Mouse (Mus musculus): ENCODE measurements around the gene Sec61b. TPM values are rescaled to one million over a fixed set of nuclear protein-coding genes. Genes with fewer than 3 reads are reported as not detected.
A peak's percentile ranks its signal among the peaks of the same experiment; 100 is the strongest.

The Sec61b gene
- total RNA-seq (2012; rRNA removed) (548 and 590 TPM in 2 replicates), total RNA-seq (2014; rRNA removed) (495 and 583 TPM in 2 replicates), polyA plus RNA-seq (2012; ENCODE audit: insufficient read length, low read depth) (271 and 286 TPM in 2 replicates)

GRCm38 (mm10) chr4:47473968-47474729 lies at the start of gene Sec61b, which contains the start of gene Alg2:
Gene Sec61b (plus strand): TSS chr4:47474658.
Gene Alg2 (minus strand): TSS chr4:47474333.
- Histone ChIP-seq H3K9me3 (replicated peaks; ENCODE audit: low read length) (no peaks in the 10 kb centered on the region), H3K27ac (ENCODE audit: insufficient read depth, low read depth) (peak within 1 kb of the TSS; percentile 83), H3K4me2 (ENCODE audit: insufficient read depth, low read depth, poor library complexity, severe bottlenecking) (peak within 1 kb of the TSS; percentile 95), H3K79me2 (replicated peaks; ENCODE audit: control insufficient read depth, extremely low read depth, insufficient read depth, poor library complexity, severe bottlenecking) (peaks cover 47% of the 10 kb centered on the region), H3K36me3 (replicated peaks in 1 of 2; ENCODE audit: control insufficient read depth in 1 of 2, insufficient read depth in 1 of 2, low read length in 1 of 2) (peaks cover 55 to 67% of the 10 kb centered on the region in 2 experiments), H3K4me3 (replicated peaks in 1 of 3; ENCODE audit: low read depth in 2 of 3, low read length in 2 of 3, poor library complexity in 1 of 3) (peak within 1 kb of the TSS; percentile 95 to 99 (median 97)), H3K9ac (ENCODE audit: insufficient read depth, low read depth) (peak within 1 kb of the TSS; percentile 86), H3K27me3 (replicated peaks) (no peaks in the 10 kb centered on the region), H3K4me1 (ENCODE audit: control insufficient read depth in 1 of 2, insufficient read depth in 2 of 2) (peaks cover 6 to 42% of the 10 kb centered on the region in 2 experiments)
- dilution Hi-C loops (cut with MboI; ENCODE audit: extremely low pct_ligation_motif_present, extremely low pct_unique_long_range_greater_than_20kb, low sequenced_read_pairs) (no loop called here), in situ Hi-C loops (cut with MboI; ENCODE audit: low pct_ligation_motif_present, low pct_unique_long_range_greater_than_20kb, low sequenced_read_pairs) (no loop called here)
- peak; percentile 98 for DNase-seq (ENCODE audit: extremely low read depth)
- TF ChIP-seq POLR2A (IDR thresholded peaks at IDR 0.05; ENCODE audit: low read depth, low read length) = peak; percentile 83
- peak; percentile 66; the same call in 1 of the 2 replicates for TF ChIP-seq KAT2A (IDR thresholded peaks at IDR 0.05; ENCODE audit: insufficient replicate concordance, low read length)
- peak; percentile 71 for TF ChIP-seq TCF12 (IDR thresholded peaks at IDR 0.05; ENCODE audit: low read depth, low read length)
- TF ChIP-seq IRF4 (IDR thresholded peaks at IDR 0.05; ENCODE audit: low read depth, low read length) = no peak
- peak; percentile 93 for TF ChIP-seq ZMIZ1 (IDR thresholded peaks at IDR 0.05; ENCODE audit: low read depth, low read length)
- peak; percentile 51; the same call in 1 of the 2 replicates for TF ChIP-seq MYC (IDR thresholded peaks at IDR 0.05; ENCODE audit: low read depth, low read length)
- TF ChIP-seq E2F4 (IDR thresholded peaks at IDR 0.05; ENCODE audit: insufficient replicate concordance, low read depth, low read length) = no peak
- TF ChIP-seq MEF2A (IDR thresholded peaks at IDR 0.05; ENCODE audit: borderline replicate concordance, low read depth, low read length) = 0 out of 2 replicates have a peak, but pooled peaks have one; percentile 34
- no peak for TF ChIP-seq ZKSCAN1 (IDR thresholded peaks at IDR 0.05; ENCODE audit: borderline replicate concordance, low read depth, low read length)
- no peak; a peak in 1 of 4 replicates for TF ChIP-seq CTCF (conservative IDR thresholded peaks at IDR 0.05 in 1 of 2, IDR thresholded peaks at IDR 0.05 in 1 of 2; ENCODE audit: low read depth in 2 of 2, low read length in 2 of 2)
- peak; percentile 84; the same call in 1 of the 2 replicates for TF ChIP-seq MXI1 (IDR thresholded peaks at IDR 0.05; ENCODE audit: low read depth, low read length)
- TF ChIP-seq ETS1 (conservative IDR thresholded peaks at IDR 0.05; ENCODE audit: low read depth, low read length) = no peak
- no peak for TF ChIP-seq BHLHE40 (IDR thresholded peaks at IDR 0.05; ENCODE audit: low read depth, low read length)
- TF ChIP-seq UBTF (IDR thresholded peaks at IDR 0.05; ENCODE audit: low read depth, low read length) = no peak; the same call in 1 of the 2 replicates
- TF ChIP-seq ELF1 (IDR thresholded peaks at IDR 0.05; ENCODE audit: low read depth, low read length) = peak; percentile 76
- TF ChIP-seq MAFK (IDR thresholded peaks at IDR 0.05; ENCODE audit: insufficient replicate concordance, low read length) = peak; percentile 91
- TF ChIP-seq RAD21 (IDR thresholded peaks at IDR 0.05; ENCODE audit: low read depth, low read length) = no peak
- peak; percentile 100 for TF ChIP-seq MAX (IDR thresholded peaks at IDR 0.05; ENCODE audit: low read length)
- peak; percentile 95; the same call in 1 of the 2 replicates for TF ChIP-seq POLR2AphosphoS2 (IDR thresholded peaks at IDR 0.05; ENCODE audit: low read depth, low read length)
- TF ChIP-seq JUND (conservative IDR thresholded peaks at IDR 0.05; ENCODE audit: low read depth, low read length) = no peak
- TF ChIP-seq SIN3A (IDR thresholded peaks at IDR 0.05; ENCODE audit: low read length) = peak; percentile 93
- TF ChIP-seq ZNF384 (IDR thresholded peaks at IDR 0.05; ENCODE audit: low read depth, low read length) = no peak
- no peak for TF ChIP-seq CHD1 (IDR thresholded peaks at IDR 0.05; ENCODE audit: low read depth, low read length)
- no peak for TF ChIP-seq RCOR1 (conservative IDR thresholded peaks at IDR 0.05; ENCODE audit: low read depth, low read length)
- TF ChIP-seq EP300 (IDR thresholded peaks at IDR 0.05; ENCODE audit: low read length) = no peak
- TF ChIP-seq PAX5 (IDR thresholded peaks at IDR 0.05; ENCODE audit: low read length) = no peak
- TF ChIP-seq CHD2 (IDR thresholded peaks at IDR 0.05; ENCODE audit: low read length) = no peak
- no peak for TF ChIP-seq ZC3H11A (IDR thresholded peaks at IDR 0.05; ENCODE audit: low read depth, low read length)
- no peak for TF ChIP-seq USF2 (conservative IDR thresholded peaks at IDR 0.05; ENCODE audit: low read depth, low read length)
- TF ChIP-seq TBP (conservative IDR thresholded peaks at IDR 0.05; ENCODE audit: low read depth, low read length) = peak; percentile 86
- no peak for TF ChIP-seq JUN (IDR thresholded peaks at IDR 0.05; ENCODE audit: insufficient read depth, low read depth, low read length)
- peak; percentile 83 for TF ChIP-seq HCFC1 (IDR thresholded peaks at IDR 0.05; ENCODE audit: low read depth, low read length)
- peak; percentile 88 for TF ChIP-seq NRF1 (IDR thresholded peaks at IDR 0.05; ENCODE audit: low read depth, low read length)
- TF ChIP-seq USF1 (IDR thresholded peaks at IDR 0.05; ENCODE audit: low read depth, low read length) = no peak
- TF ChIP-seq GABPA (IDR thresholded peaks at IDR 0.05; ENCODE audit: insufficient replicate concordance, low read depth, low read length) = no peak
- TF ChIP-seq MAZ (IDR thresholded peaks at IDR 0.05; ENCODE audit: low read depth, low read length) = no peak
- peak; percentile 90 for TF ChIP-seq NELFE (IDR thresholded peaks at IDR 0.05; ENCODE audit: low read depth, low read length)
- TF ChIP-seq SMC3 (IDR thresholded peaks at IDR 0.05; ENCODE audit: low read depth, low read length) = no peak
